Mouse (Mus musculus) midbrain, embryonic 10.5 days (tissue): ENCODE measurements around the gene Chd9. TPM values are rescaled to one million over a fixed set of nuclear protein-coding genes. Genes with fewer than 3 reads are reported as not detected.

Source experiments
- DNase-seq: peaks from one replicate; pipeline ENCODE4 v3.0.0-alpha.2; 2017; ENCODE audit warnings: low spot score
- H3K27ac ChIP-seq: fragments of 300-500 bp; sonication (generic); replicated peaks from 2 replicates; pipeline ENCODE4 v1.5.1; 2016; ENCODE audit warnings: mild to moderate bottlenecking
- H3K27me3 ChIP-seq: fragments of 300-500 bp; sonication (generic); 2 replicates; pipeline ENCODE4 v1.6.1; 2016; ENCODE audit warnings: low read depth, mild to moderate bottlenecking; ENCODE audit not compliant: poor library complexity, severe bottlenecking
- H3K36me3 ChIP-seq: fragments of 300-500 bp; sonication (generic); 2 replicates; pipeline ENCODE4 v1.6.1; 2016; ENCODE audit warnings: mild to moderate bottlenecking, moderate library complexity
- H3K4me1 ChIP-seq: fragments of 300-500 bp; sonication (generic); 2 replicates; pipeline ENCODE4 v1.6.1; 2016
- H3K4me3 ChIP-seq: fragments of 300-500 bp; sonication (generic); 2 replicates; pipeline ENCODE4 v1.5.1; 2016; ENCODE audit warnings: mild to moderate bottlenecking, moderate library complexity
- H3K9me3 ChIP-seq: fragments of 300-500 bp; sonication (generic); replicated peaks from 2 replicates; pipeline ENCODE4 v1.6.1; 2016; ENCODE audit warnings: mild to moderate bottlenecking
- WGBS: fragments of 180-500 bp; shearing (Covaris S2); methylation state at CpG from one replicate; pipeline ENCODE4 v1.1.7; 2016; 5-methylcytosine and 5-hydroxymethylcytosine counted together
- polyA plus RNA-seq: library from polyadenylated mRNA; unstranded; fragments of >200 nt; fragmentation: Nextera tagmentation; extraction: Ambion mirVana; gene quantifications from 2 replicates; pipeline ENCODE4 v1.2.1, GENCODE M21; 2016

The Chd9 gene
- polyA plus RNA-seq, 1 experiment from 2014 or later: 29.0 TPM

DNA sequence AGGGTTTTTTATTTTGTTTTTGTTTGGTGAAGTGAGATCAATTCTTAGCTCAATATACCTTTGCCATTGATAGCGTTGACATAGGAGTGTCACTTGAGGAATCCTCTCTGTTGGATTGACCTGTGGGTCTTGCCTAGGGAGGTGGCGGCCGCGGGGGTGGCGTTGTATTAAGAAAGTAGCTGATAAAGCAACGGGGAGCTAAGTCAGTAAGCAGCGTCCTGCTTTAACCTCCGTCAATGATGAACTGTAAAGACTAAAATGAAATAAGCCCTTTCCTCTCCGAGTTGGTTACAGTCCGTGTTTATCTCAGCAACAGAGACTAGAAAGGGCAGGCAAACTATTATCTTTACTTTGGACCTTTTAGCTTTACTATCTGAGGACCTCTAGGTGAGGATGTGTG lies 241.3 kb downstream of the Chd9 start:
- Histone ChIP-seq H3K27me3 (no peaks in the 10 kb centered on the region), H3K27ac (peak overlapping the region; percentile 87), H3K4me1 (peaks cover 25% of the 10 kb centered on the region), H3K9me3 (no peaks in the 10 kb centered on the region), H3K36me3 (no peaks in the 10 kb centered on the region), H3K4me3 (peak overlapping the region; percentile 86)
- WGBS: 11% methylated on average over 10 of the region's 10 CpGs
- no peak for DNase-seq

DNA sequence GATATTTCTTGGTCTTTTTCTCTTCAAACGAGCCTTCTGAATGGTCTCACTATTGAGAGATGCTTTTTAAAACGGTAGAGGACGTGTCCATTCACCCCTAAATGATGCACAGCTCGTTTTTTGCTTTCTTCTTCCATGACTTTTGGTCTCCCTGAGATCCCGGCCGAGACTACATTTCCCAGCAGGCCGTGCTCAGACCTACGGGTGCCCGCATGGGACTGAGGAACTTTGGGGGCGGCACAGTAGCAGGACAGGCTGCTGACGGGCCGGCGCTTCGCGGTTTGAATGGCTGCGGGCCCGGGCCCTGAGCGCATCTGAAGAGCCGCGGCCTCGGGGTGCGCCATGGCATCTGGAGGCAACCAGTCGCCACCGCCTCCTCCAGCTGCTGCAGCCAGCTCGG lies 241.7 kb downstream of the Chd9 start, which contains the start of gene Rbl2:
Gene Rbl2 (plus strand): TSS at position 224 of the 400 bp plus-strand sequence.
- peaks cover 25% of the 10 kb centered on the region for H3K4me1 ChIP-seq
- H3K4me3 ChIP-seq: peak within 1 kb of the TSS; percentile 86

DNA sequence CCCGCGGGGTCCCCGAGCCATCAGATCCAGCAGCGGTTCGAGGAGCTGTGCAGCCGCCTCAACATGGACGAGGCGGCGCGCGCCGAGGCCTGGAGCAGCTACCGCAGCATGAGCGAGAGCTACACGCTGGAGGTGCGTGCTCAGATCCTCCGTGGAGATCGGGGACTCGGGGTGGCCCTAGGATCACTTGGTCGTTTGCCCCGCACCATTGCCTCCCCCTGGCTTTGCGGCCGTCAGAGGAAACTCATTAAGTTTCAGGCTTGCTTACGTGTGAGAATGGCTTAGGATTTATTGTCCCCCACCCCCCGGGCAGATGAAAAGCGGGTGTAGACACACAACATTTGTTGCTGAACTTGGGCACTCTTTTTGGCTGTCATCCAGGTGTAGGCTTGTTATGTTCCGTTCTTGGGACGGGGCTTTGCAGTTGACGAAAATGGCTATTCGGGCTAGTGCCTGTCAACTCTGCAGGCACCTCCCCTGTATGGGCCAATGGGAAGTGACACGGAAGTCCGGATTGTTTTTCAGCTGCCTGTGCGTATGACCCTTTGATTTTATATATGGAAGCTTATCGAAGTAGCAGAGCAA lies 242.2 kb downstream of the Chd9 start:
- H3K27me3 ChIP-seq: no peaks in the 10 kb centered on the region
- 2% methylated on average over 34 of the region's 34 CpGs for WGBS
- peaks cover 25% of the 10 kb centered on the region for H3K4me1 ChIP-seq
- H3K9me3 ChIP-seq: no peaks in the 10 kb centered on the region
- DNase-seq: peak; percentile 61
- H3K27ac ChIP-seq: peak overlapping the region; percentile 87
- no peaks in the 10 kb centered on the region for H3K36me3 ChIP-seq
- peak overlapping the region; percentile 86 for H3K4me3 ChIP-seq

More for the DNA sequence above, 241.7 kb downstream of the Chd9 start, which contains the start of gene Rbl2:
- Histone ChIP-seq H3K27ac (peak within 1 kb of the TSS; percentile 87), H3K27me3 (no peaks in the 10 kb centered on the region), H3K36me3 (no peaks in the 10 kb centered on the region), H3K9me3 (no peaks in the 10 kb centered on the region)
- DNase-seq: peak; percentile 93
- WGBS: under 1% methylated on average over 25 of the region's 25 CpGs

DNA sequence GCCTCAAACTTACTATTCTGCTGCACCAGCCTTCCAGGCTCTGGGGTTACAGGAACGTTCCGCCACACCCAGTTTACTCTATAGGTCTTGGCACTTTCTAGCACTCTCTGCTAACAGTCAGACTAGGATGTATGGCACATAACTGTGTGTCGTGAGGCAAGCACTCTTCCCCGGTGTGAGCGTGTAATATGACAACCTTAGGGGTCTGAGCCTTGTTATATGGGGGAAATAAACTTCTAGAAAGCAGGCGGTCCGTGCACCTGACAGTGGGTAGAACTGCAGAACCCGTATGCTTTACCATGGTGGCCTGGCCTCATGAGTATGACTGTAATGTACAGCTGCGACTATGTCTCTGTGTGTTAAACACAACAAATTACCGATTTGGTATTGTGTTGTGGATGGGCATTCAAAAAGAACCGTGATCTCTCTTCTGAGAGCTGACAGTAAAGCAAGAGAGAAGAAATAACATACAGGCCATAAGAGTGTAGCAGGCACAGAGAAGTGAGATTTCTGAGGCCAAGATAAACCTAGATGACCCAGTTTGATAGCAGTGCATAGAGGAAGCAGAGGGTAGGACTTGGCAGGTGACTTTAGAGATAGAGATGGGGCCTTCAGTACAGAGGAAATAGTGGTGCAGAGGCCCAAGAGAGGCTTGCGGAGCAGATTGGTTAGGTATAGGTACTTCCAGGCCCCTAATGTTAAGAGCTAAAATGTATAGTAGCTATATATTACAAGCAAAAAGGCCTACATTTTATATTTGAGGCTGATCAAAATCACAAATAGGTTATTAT lies 249.1 kb downstream of the Chd9 start:
- Histone ChIP-seq H3K4me1 (no peaks in the 10 kb centered on the region), H3K27me3 (no peaks in the 10 kb centered on the region), H3K9me3 (no peaks in the 10 kb centered on the region), H3K27ac (no peak overlapping the region), H3K36me3 (peaks cover 26% of the 10 kb centered on the region), H3K4me3 (no peak overlapping the region)
- 93% methylated on average over 12 of the region's 12 CpGs for whole genome bisulfite sequencing
- DNase-seq: no peak

DNA sequence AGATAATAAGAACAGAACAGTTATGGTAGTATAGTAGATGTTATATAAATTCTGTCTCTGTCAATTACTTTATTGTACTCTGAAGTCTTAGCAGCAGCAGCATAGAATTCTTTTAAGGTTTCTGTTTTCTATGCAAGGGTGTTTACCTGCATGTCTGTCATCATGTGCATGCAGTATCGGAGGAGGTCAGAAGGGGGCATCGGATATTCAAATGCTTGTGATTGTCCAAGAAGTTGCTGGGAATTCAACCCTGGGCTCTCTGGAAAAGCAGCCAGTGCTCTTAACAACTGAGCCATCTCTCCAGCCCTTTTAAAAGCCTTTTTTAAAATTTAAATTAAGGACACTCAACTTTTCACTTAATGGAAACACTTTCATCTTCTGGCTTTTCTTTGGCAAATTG lies 251.5 kb downstream of the Chd9 start:
- Histone ChIP-seq H3K36me3 (peaks cover 32% of the 10 kb centered on the region), H3K4me3 (no peak overlapping the region), H3K4me1 (no peaks in the 10 kb centered on the region), H3K27ac (no peak overlapping the region), H3K27me3 (no peaks in the 10 kb centered on the region), H3K9me3 (no peaks in the 10 kb centered on the region)
- 93% methylated on average over 2 of the region's 2 CpGs for WGBS
- DNase-seq: no peak

DNA sequence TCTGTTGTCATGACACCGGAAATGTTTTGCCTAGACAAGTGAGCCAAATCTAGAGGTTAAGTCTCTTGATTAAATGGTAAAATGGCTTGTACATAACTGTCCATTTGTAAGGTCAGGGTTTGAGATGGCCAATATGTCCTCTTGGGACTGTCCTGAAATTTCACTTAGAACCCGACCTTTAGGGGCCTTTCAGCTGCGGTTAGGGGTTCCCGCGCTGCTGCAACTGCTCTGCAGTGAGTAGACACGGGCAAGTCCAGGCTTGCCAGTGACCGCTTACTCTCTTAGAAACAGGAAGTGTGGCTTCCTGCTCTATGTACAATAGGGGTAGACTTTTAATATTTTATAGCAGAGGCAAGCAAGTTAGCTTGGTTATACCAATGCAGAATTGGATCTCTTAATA lies 253.8 kb downstream of the Chd9 start:
- Histone ChIP-seq H3K27ac (no peak overlapping the region), H3K36me3 (peaks cover 40% of the 10 kb centered on the region), H3K4me1 (no peaks in the 10 kb centered on the region), H3K9me3 (no peaks in the 10 kb centered on the region), H3K27me3 (no peaks in the 10 kb centered on the region), H3K4me3 (no peak overlapping the region)
- 91% methylated on average over 7 of the region's 7 CpGs for WGBS
- DNase-seq: no peak

DNA sequence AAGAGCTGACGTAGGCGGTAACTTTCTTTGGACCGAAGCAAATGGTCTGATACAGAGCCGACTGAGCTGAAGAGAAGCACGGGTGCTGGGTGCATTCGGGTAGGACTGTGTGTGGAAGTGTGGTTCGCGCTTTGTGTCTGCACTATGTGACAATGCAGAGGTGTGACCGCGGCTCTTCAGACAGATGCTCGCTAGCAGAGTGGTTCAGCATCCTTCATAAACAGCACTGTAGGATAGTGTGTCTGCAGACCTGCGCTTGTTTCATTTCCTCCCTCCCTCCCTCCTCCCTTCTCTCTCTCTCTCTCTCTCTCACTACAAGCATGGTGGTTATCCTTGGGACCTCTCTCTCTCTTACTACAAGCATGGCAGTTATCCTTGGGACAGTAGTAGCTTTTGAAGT lies 254.3 kb downstream of the Chd9 start:
- H3K9me3 ChIP-seq: no peaks in the 10 kb centered on the region
- WGBS: 93% methylated on average over 12 of the region's 12 CpGs

DNA sequence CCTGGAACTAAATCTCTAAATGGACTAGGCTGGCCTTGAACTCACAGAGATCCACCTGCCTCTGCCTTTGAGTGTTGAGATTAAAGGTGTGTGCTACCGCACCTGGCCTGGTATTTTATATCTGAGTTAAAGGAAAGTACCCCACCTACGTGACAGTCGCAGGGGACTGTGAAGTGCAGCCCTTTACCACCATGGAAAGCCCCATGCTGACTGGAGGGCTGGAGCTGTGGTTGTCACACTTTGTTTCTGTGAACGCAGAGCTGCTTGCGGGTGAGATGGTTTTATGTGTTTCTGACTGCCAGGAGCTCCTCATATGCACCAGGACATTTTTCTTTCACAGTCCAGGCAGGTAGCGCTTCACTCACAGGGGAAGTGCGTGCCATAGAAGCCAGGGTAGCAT lies 260.3 kb downstream of the Chd9 start:
- Histone ChIP-seq H3K4me3 (no peak overlapping the region), H3K27ac (no peak overlapping the region), H3K9me3 (no peaks in the 10 kb centered on the region), H3K27me3 (no peaks in the 10 kb centered on the region), H3K4me1 (no peaks in the 10 kb centered on the region), H3K36me3 (peaks cover 43% of the 10 kb centered on the region)
- DNase-seq: no peak
- WGBS: 93% methylated on average over 7 of the region's 7 CpGs

More for the DNA sequence above, 254.3 kb downstream of the Chd9 start:
- Histone ChIP-seq H3K27ac (no peak overlapping the region), H3K27me3 (no peaks in the 10 kb centered on the region), H3K36me3 (peaks cover 39% of the 10 kb centered on the region), H3K4me3 (no peak overlapping the region), H3K4me1 (no peaks in the 10 kb centered on the region)
- no peak for DNase-seq

DNA sequence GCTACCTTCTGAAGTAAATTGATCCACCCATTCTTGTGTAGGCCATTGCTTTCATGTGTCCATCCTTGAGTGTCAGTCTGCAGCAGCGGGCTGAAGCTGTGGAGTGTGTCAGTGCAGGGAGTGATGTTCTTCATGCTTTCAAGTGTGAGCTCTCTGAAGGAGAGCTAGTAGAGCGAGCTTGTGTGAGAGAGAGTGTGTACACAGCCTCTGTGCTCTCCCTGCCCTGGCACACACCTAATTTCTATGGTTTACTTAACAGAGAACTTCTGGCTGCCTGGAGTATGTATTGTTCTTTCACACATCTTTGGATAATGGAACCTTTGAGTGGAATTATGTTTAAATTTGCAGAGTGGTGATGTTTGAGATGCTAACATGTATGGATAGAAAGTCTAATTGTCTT lies 261.4 kb downstream of the Chd9 start:
- Histone ChIP-seq H3K27ac (no peak overlapping the region), H3K36me3 (peaks cover 45% of the 10 kb centered on the region), H3K4me1 (no peaks in the 10 kb centered on the region), H3K27me3 (no peaks in the 10 kb centered on the region), H3K4me3 (no peak overlapping the region), H3K9me3 (no peaks in the 10 kb centered on the region)
- no peak for DNase-seq
- 92% methylated on average over 2 of the region's 2 CpGs for WGBS

DNA sequence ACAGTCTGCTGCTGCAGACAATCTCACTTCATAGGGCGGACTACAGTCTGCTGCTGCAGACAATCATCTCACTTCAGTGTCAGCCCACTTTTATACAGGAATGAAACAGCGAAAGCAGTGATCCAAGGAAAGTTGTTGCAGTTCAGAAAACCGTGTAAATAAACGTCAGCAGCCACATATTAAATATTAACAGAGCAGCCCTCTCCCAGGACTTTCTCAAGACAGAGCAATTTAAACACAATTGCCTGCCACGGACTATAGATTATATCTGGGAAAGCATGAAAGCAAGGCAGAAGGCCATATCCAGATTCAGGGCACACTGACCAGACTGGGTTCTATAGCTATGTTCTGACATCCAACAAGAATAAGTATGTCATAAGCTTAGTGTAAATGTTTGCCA lies 266.0 kb downstream of the Chd9 start:
- Histone ChIP-seq H3K36me3 (peaks cover 48% of the 10 kb centered on the region), H3K27me3 (no peaks in the 10 kb centered on the region), H3K9me3 (no peaks in the 10 kb centered on the region), H3K4me1 (no peaks in the 10 kb centered on the region), H3K4me3 (no peak overlapping the region), H3K27ac (no peak overlapping the region)
- no peak for DNase-seq
- 93% methylated on average over 5 of the region's 5 CpGs for WGBS

DNA sequence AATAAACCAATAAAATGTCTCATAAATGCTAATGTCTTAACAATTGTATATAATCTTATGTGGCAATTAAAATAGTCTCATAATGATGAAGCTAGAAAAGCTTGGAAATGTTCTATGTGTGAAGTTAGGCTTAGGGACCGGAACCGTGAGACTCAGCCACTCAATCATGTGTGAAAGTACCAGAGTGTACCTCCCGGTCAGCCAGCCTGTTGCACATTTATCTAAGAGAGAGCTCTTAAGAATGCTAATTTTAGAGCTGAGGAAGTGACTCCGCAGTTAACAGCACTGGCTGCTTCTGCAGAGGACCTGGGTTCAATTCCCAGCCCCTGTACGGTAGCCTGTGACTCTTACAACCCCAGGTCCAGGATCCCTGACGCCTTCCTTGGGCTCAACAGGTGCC lies 270.0 kb downstream of the Chd9 start:
- Histone ChIP-seq H3K4me1 (no peaks in the 10 kb centered on the region), H3K9me3 (no peaks in the 10 kb centered on the region), H3K4me3 (no peak overlapping the region), H3K36me3 (peaks cover 45% of the 10 kb centered on the region), H3K27ac (no peak overlapping the region), H3K27me3 (no peaks in the 10 kb centered on the region)
- WGBS: 94% methylated on average over 6 of the region's 6 CpGs
- no peak for DNase-seq
